Mouse (Mus musculus): ENCODE measurements at regions not wholly inside any gene's neighbourhood (a gene's known extent, or its start where the extent isn't known, plus 50 kb on each side); places are given as distances from the start of the nearest gene placed in this dataset.

GRCm38 (mm10) chr13:60032586-60032985 lies 144.6 kb downstream of the Gas1 start:
- no peak for TF ChIP-seq GATA1 (IDR thresholded peaks at IDR 0.05; ENCODE audit: low read length)
- no peak for TF ChIP-seq TAL1 (IDR thresholded peaks at IDR 0.05; ENCODE audit: low read length)
